Mouse (Mus musculus): Measurements from ENCODE around the gene Nqo1. TPM values are rescaled to one million over a fixed set of nuclear protein-coding genes. Genes with fewer than 3 reads are reported as not detected.
A peak's percentile ranks its signal among the peaks of the same experiment; 100 is the strongest.

Nqo1 gene
- polyA plus RNA-seq, 1 experiment from 2014 or later, result 5.1 TPM

DNA sequence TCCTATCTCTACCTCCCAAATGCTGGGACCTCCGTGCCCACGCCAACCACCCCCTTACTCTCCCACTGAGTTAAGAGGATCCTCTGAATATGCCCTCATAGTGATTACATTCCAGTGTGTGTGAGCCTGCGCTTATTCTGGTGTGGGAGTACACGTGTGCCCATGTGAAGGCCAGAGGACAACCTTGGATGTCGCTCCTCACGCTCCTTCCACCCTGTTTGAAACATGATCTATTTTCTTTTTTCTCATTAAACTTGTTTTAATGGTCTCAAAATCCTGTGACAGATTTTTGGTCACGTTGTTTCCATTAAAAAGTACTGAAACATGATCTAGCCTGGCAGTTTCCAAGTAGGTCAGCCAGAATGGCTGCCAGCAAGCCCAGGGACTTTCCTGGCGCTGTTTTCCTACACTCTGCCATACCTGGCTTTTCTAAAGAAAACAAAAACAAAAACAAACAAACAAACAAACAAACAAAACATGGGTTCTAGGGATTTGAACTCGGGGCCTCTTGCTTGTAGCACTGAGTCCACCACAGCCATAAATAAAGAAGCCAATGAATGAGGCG lies 6.8 kb downstream of the Nqo1 start:
- no peak for ATAC-seq
- H3K9ac ChIP-seq (ENCODE audit: low read length), result no peak overlapping the region
- no peaks in the 10 kb centered on the region for H3K9me3 ChIP-seq (replicated peaks; ENCODE audit: control insufficient read depth, low read length)
- no peak overlapping the region for H3K4me3 ChIP-seq (ENCODE audit: low read depth, low read length)
- no peaks in the 10 kb centered on the region for H3K36me3 ChIP-seq (ENCODE audit: control insufficient read depth, insufficient read depth, low read length)
- H3K4me2 ChIP-seq (ENCODE audit: low read length), result no peak overlapping the region
- no peaks in the 10 kb centered on the region for H3K27me3 ChIP-seq (replicated peaks; ENCODE audit: control insufficient read depth, insufficient read depth, low read length)
- no peaks in the 10 kb centered on the region for H3K4me1 ChIP-seq (ENCODE audit: control insufficient read depth, insufficient read depth, low read length)
- 91% methylated on average over 10 of the region's 10 CpGs for WGBS
- no peak overlapping the region for H3K27ac ChIP-seq (ENCODE audit: low read depth, low read length)
- no peak for DNase-seq (ENCODE audit: low spot score)

DNA sequence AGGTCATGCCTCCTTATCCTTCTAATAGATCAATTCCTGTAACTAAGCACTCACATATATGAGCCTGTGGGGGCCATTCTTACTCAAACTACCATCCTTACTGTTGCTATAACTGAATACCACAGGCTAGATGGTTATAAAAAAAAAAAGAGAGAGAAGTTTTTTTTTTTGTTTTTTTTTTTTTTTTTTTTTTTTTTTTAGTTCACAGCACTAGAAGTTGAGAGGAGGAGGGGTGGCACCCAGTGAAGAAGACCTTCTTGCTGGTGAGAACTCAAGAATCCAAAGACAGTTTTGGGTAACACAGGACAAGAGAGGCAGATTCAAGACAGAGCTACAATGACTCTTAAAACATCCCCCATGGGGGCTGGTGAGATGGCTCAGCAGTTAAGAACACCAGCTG lies 7.6 kb downstream of the Nqo1 start:
- no peak overlapping the region for H3K9ac ChIP-seq (ENCODE audit: low read length)
- DNase-seq (ENCODE audit: low spot score) (no peak), ATAC-seq (no peak)
- H3K4me3 ChIP-seq (ENCODE audit: low read depth, low read length), result no peak overlapping the region
- no peaks in the 10 kb centered on the region for H3K4me1 ChIP-seq (ENCODE audit: control insufficient read depth, insufficient read depth, low read length)
- no peaks in the 10 kb centered on the region for H3K9me3 ChIP-seq (replicated peaks; ENCODE audit: control insufficient read depth, low read length)
- no peaks in the 10 kb centered on the region for H3K27me3 ChIP-seq (replicated peaks; ENCODE audit: control insufficient read depth, insufficient read depth, low read length)
- H3K27ac ChIP-seq (ENCODE audit: low read depth, low read length), result no peak overlapping the region
- no peak overlapping the region for H3K4me2 ChIP-seq (ENCODE audit: low read length)
- H3K36me3 ChIP-seq (ENCODE audit: control insufficient read depth, insufficient read depth, low read length), result no peaks in the 10 kb centered on the region

- Histone ChIP-seq H3K27ac (ENCODE audit: low read depth, low read length) (no peak overlapping the region), H3K4me3 (ENCODE audit: low read depth, low read length) (no peak overlapping the region), H3K36me3 (ENCODE audit: control insufficient read depth, insufficient read depth, low read length) (no peaks in the 10 kb centered on the region), H3K9ac (ENCODE audit: low read length) (no peak overlapping the region), H3K4me1 (ENCODE audit: control insufficient read depth, insufficient read depth, low read length) (0 out of 2 replicates have a peak, but pooled peaks cover 6% of the 10 kb centered on the region), H3K27me3 (replicated peaks; ENCODE audit: control insufficient read depth, insufficient read depth, low read length) (no peaks in the 10 kb centered on the region), H3K9me3 (replicated peaks; ENCODE audit: control insufficient read depth, low read length) (no peaks in the 10 kb centered on the region), H3K4me2 (ENCODE audit: low read length) (no peak overlapping the region)
- ATAC-seq, result no peak
- no peak for DNase-seq (ENCODE audit: low spot score)
- 69% methylated on average over 4 of the region's 4 CpGs for WGBS
Measured at GRCm38 (mm10) chr8:107391136-107391516, 11.9 kb downstream of the Nqo1 start.

GRCm38 (mm10) chr8:107390476-107391135 lies 12.4 kb downstream of the Nqo1 start:
- no peaks in the 10 kb centered on the region for H3K27me3 ChIP-seq (replicated peaks; ENCODE audit: control insufficient read depth, insufficient read depth, low read length)
- no peak overlapping the region for H3K27ac ChIP-seq (ENCODE audit: low read depth, low read length)
- no peaks in the 10 kb centered on the region for H3K36me3 ChIP-seq (ENCODE audit: control insufficient read depth, insufficient read depth, low read length)
- H3K9ac ChIP-seq (ENCODE audit: low read length), result no peak overlapping the region
- H3K4me1 ChIP-seq (ENCODE audit: control insufficient read depth, insufficient read depth, low read length), result 0 out of 2 replicates have a peak, but pooled peaks cover 6% of the 10 kb centered on the region
- no peak overlapping the region for H3K4me3 ChIP-seq (ENCODE audit: low read depth, low read length)
- no peak for ATAC-seq
- no peak overlapping the region for H3K4me2 ChIP-seq (ENCODE audit: low read length)
- no peaks in the 10 kb centered on the region for H3K9me3 ChIP-seq (replicated peaks; ENCODE audit: control insufficient read depth, low read length)
- DNase-seq (ENCODE audit: low spot score), result no peak
- WGBS, result 89% methylated on average over 16 of the region's 16 CpGs

GRCm38 (mm10) chr8:107389557-107389956 lies 13.4 kb downstream of the Nqo1 start:
- no peaks in the 10 kb centered on the region for H3K36me3 ChIP-seq (ENCODE audit: control insufficient read depth, insufficient read depth, low read length)
- DNase-seq (ENCODE audit: low spot score) (peak; percentile 93), ATAC-seq (peak; percentile 60; the same call in 1 of the 2 replicates)
- 34% methylated on average over 8 of the region's 8 CpGs for WGBS
- H3K9me3 ChIP-seq (replicated peaks; ENCODE audit: control insufficient read depth, low read length), result no peaks in the 10 kb centered on the region
- H3K4me2 ChIP-seq (ENCODE audit: low read length), result no peak overlapping the region
- H3K4me3 ChIP-seq (ENCODE audit: low read depth, low read length), result no peak overlapping the region
- 0 out of 2 replicates have a peak, but pooled peaks cover 6% of the 10 kb centered on the region for H3K4me1 ChIP-seq (ENCODE audit: control insufficient read depth, insufficient read depth, low read length)
- H3K27me3 ChIP-seq (replicated peaks; ENCODE audit: control insufficient read depth, insufficient read depth, low read length), result no peaks in the 10 kb centered on the region
- no peak overlapping the region for H3K9ac ChIP-seq (ENCODE audit: low read length)
- H3K27ac ChIP-seq (ENCODE audit: low read depth, low read length), result no peak overlapping the region

GRCm38 (mm10) chr8:107387861-107388260 lies 15.1 kb downstream of the Nqo1 start:
- 65% methylated on average over 5 of the region's 5 CpGs for WGBS
- no peak for ATAC-seq
- no peaks in the 10 kb centered on the region for H3K36me3 ChIP-seq (ENCODE audit: control insufficient read depth, insufficient read depth, low read length)
- H3K4me1 ChIP-seq (ENCODE audit: control insufficient read depth, insufficient read depth, low read length), result 0 out of 2 replicates have a peak, but pooled peaks cover 6% of the 10 kb centered on the region
- no peak overlapping the region for H3K4me2 ChIP-seq (ENCODE audit: low read length)
- H3K9ac ChIP-seq (ENCODE audit: low read length), result no peak overlapping the region
- peak; percentile 54 for DNase-seq (ENCODE audit: low spot score)
- H3K9me3 ChIP-seq (replicated peaks; ENCODE audit: control insufficient read depth, low read length), result no peaks in the 10 kb centered on the region
- no peak overlapping the region for H3K27ac ChIP-seq (ENCODE audit: low read depth, low read length)
- H3K27me3 ChIP-seq (replicated peaks; ENCODE audit: control insufficient read depth, insufficient read depth, low read length), result no peaks in the 10 kb centered on the region
- H3K4me3 ChIP-seq (ENCODE audit: low read depth, low read length), result no peak overlapping the region

DNA sequence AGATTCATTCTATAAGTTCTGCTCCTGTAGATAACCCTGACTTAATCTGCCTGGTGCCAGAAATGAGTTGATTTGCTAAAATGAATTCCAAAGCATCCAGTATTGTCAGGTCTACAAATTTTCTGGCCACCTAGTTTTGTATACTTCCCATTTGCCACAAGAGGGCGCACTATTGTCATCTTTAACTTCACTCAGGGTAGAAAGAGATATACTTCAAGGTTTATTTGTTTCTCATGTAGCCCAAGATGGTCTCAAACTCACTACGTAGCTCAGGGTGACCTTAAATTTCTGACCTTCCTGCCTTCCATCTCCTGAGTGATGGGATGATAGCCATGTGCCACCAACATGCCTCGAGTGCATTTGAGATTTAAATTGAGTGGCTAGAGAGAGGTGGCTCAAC lies 16.4 kb downstream of the Nqo1 start:
- ATAC-seq, result no peak

DNA sequence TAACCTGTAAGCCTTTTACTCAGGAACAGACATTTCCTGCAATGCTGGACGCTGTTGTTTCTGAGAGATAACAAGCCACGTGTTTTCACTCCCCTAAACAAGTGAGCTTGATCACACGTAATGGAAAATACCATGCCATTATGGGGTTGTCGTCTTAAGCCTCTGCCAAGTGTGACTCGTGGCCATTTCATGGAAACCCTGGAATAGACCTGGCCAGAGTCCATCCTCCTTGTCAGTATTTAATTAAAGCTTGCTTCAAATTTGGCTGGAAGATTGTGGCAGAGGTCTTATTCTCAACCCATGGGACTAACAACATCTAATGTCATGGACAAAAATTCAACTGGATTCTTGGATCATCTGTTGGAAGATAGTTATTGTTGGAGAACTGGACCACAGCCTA lies 16.8 kb downstream of the Nqo1 start:
- H3K4me1 ChIP-seq (ENCODE audit: control insufficient read depth, insufficient read depth, low read length), result 0 out of 2 replicates have a peak, but pooled peaks cover 6% of the 10 kb centered on the region
- H3K27ac ChIP-seq (ENCODE audit: low read depth, low read length), result no peak overlapping the region
- H3K27me3 ChIP-seq (replicated peaks; ENCODE audit: control insufficient read depth, insufficient read depth, low read length), result no peaks in the 10 kb centered on the region
- H3K4me2 ChIP-seq (ENCODE audit: low read length), result no peak overlapping the region
- H3K9me3 ChIP-seq (replicated peaks; ENCODE audit: control insufficient read depth, low read length), result no peaks in the 10 kb centered on the region
- no peak for ATAC-seq
- no peaks in the 10 kb centered on the region for H3K36me3 ChIP-seq (ENCODE audit: control insufficient read depth, insufficient read depth, low read length)
- no peak overlapping the region for H3K4me3 ChIP-seq (ENCODE audit: low read depth, low read length)
- no peak overlapping the region for H3K9ac ChIP-seq (ENCODE audit: low read length)
- peak; percentile 68 for DNase-seq (ENCODE audit: low spot score)
- WGBS, result 44% methylated on average over 5 of the region's 5 CpGs

More for the DNA sequence above, 16.4 kb downstream of the Nqo1 start:
- Histone ChIP-seq H3K27me3 (replicated peaks; ENCODE audit: control insufficient read depth, insufficient read depth, low read length) (no peaks in the 10 kb centered on the region), H3K36me3 (ENCODE audit: control insufficient read depth, insufficient read depth, low read length) (no peaks in the 10 kb centered on the region), H3K9me3 (replicated peaks; ENCODE audit: control insufficient read depth, low read length) (no peaks in the 10 kb centered on the region), H3K4me1 (ENCODE audit: control insufficient read depth, insufficient read depth, low read length) (0 out of 2 replicates have a peak, but pooled peaks cover 6% of the 10 kb centered on the region), H3K27ac (ENCODE audit: low read depth, low read length) (no peak overlapping the region), H3K9ac (ENCODE audit: low read length) (no peak overlapping the region), H3K4me2 (ENCODE audit: low read length) (no peak overlapping the region), H3K4me3 (ENCODE audit: low read depth, low read length) (no peak overlapping the region)
- DNase-seq (ENCODE audit: low spot score), result peak; percentile 79
- WGBS, result 32% methylated on average over 3 of the region's 3 CpGs

- H3K36me3 ChIP-seq (ENCODE audit: control insufficient read depth, insufficient read depth, low read length), result peaks cover 5% of the 10 kb centered on the region; the same call in 1 of the 2 replicates
- no peak for DNase-seq (ENCODE audit: low spot score)
- no peaks in the 10 kb centered on the region for H3K9me3 ChIP-seq (replicated peaks; ENCODE audit: control insufficient read depth, low read length)
- H3K4me1 ChIP-seq (ENCODE audit: control insufficient read depth, insufficient read depth, low read length), result 0 out of 2 replicates have a peak, but pooled peaks cover 6% of the 10 kb centered on the region
- ATAC-seq, result no peak
- 61% methylated on average over 2 of the region's 2 CpGs for WGBS
- H3K27ac ChIP-seq (ENCODE audit: low read depth, low read length), result no peak overlapping the region
- no peak overlapping the region for H3K9ac ChIP-seq (ENCODE audit: low read length)
- no peak overlapping the region for H3K4me2 ChIP-seq (ENCODE audit: low read length)
- H3K27me3 ChIP-seq (replicated peaks; ENCODE audit: control insufficient read depth, insufficient read depth, low read length), result no peaks in the 10 kb centered on the region
- H3K4me3 ChIP-seq (ENCODE audit: low read depth, low read length), result no peak overlapping the region
Measured at GRCm38 (mm10) chr8:107385063-107385462, 17.9 kb downstream of the Nqo1 start.

All from forebrain, embryonic 14.5 days (tissue).